Mouse (Mus musculus) liver, adult 2 months (tissue): ENCODE results near the gene Wasf2.

ENCODE experiments used
- CTCF ChIP-seq: fragments of 200-500 bp; IDR thresholded peaks from 2 replicates; pipeline ENCODE4 v1.5.1; 2011; ENCODE audit warnings: low read depth, low read length, control low read depth
- POLR2A ChIP-seq: fragments of 200-500 bp; IDR thresholded peaks from 2 replicates; pipeline ENCODE4 v1.6.1; 2011; ENCODE audit warnings: low read length, control low read depth; ENCODE audit not compliant: insufficient read depth; ENCODE audit errors: extremely low read depth

DNA sequence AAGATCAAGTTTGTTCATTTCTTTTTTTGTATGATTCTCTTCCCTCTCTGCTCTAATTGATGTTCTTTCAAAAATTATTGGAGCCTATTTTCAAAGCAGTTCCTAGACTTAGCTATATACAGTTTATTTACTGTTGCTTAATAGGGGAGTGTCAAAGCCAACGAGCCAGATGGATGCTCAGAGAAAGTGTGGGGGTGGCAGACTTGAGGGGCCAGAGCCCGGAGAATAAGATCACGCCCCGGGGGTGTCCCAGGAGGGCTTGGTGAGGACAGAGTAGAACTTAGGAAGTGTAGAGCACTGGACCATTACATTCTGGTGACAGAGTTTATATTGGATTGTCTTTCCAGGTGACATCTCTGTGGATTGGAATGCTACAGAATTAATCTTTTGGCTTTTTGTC is 30.5 kb downstream of the Wasf2 start:
- TF ChIP-seq CTCF (no peak), POLR2A (no peak)
